Mouse (Mus musculus) splenic B cell, adult 2 months (primary cell): ENCODE measurements around the gene Accsl.

ENCODE experiments used
- DNase-seq: peaks from one replicate; pipeline ENCODE4 v3.0.0-alpha.2; 2011; ENCODE audit warnings: low read depth, low spot score
- H3K27me3 ChIP-seq: 2 replicates; pipeline ENCODE4 v1.6.1; 2012; ENCODE audit warnings: mild to moderate bottlenecking, low read length, moderate library complexity, mixed read lengths; ENCODE audit not compliant: control insufficient read depth, poor library complexity, insufficient read depth, severe bottlenecking
- H3K36me3 ChIP-seq: 2 replicates; pipeline ENCODE4 v1.6.1; 2012; ENCODE audit warnings: mild to moderate bottlenecking, low read length, moderate library complexity, mixed read lengths; ENCODE audit not compliant: control insufficient read depth, poor library complexity, insufficient read depth, severe bottlenecking

Gene Accsl

GRCm38 (mm10) chr2:93807440-93807839 is 61.5 kb downstream of the Accsl start:
- peaks cover 2% of the 10 kb centered on the region for H3K36me3 ChIP-seq
- no peak for DNase-seq
- no peaks in the 10 kb centered on the region for H3K27me3 ChIP-seq

GRCm38 (mm10) chr2:93806487-93807201 is 62.3 kb downstream of the Accsl start:
- no peak for DNase-seq
- Histone ChIP-seq H3K36me3 (peaks cover 4% of the 10 kb centered on the region), H3K27me3 (no peaks in the 10 kb centered on the region)

GRCm38 (mm10) chr2:93805523-93805922 is 63.4 kb downstream of the Accsl start:
- Histone ChIP-seq H3K36me3 (peaks cover 6% of the 10 kb centered on the region), H3K27me3 (no peaks in the 10 kb centered on the region)
- DNase-seq = no peak
